Mouse (Mus musculus): ENCODE results near the gene Stk40. TPM values are rescaled to one million over a fixed set of nuclear protein-coding genes. Genes with fewer than 3 reads are reported as not detected.
A peak's percentile ranks its signal among the peaks of the same experiment; 100 is the strongest.

The Stk40 gene
- polyA plus RNA-seq, 1 experiment from 2014 or later: 49.0 TPM

DNA sequence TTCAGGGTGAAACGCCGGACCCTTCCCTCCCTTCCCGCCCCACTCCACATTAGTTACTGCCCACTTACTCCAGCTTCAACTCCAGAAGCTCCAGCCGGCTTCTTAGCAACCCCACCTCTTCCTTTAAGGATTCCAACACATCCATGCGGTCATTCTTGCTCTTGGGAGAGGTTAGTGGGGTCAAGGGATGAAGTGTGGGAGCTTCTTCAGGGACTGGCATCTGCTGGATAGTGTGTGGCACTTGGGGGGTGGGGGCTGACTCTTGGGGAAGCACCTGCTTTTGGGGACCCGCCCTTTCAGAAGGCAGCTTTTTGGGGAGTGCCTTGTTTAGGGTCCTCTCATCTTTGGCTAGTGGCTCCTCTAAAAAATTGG is 47.2 kb downstream of the Stk40 start:
- Histone ChIP-seq H3K9me3 (no peaks in the 10 kb centered on the region), H3K27me3 (peaks cover 49% of the 10 kb centered on the region), H3K4me3 (no peak overlapping the region), H3K36me3 (no peaks in the 10 kb centered on the region), H3K27ac (replicated peaks) (no peak overlapping the region), H3K4me1 (peaks cover 21% of the 10 kb centered on the region), H3K9ac (replicated peaks) (no peak overlapping the region), H3K4me2 (replicated peaks) (no peak overlapping the region)
- ATAC-seq (ENCODE audit: low FRiP score, low read depth): no peak
- 74% methylated on average over 6 of the region's 6 CpGs for WGBS

DNA sequence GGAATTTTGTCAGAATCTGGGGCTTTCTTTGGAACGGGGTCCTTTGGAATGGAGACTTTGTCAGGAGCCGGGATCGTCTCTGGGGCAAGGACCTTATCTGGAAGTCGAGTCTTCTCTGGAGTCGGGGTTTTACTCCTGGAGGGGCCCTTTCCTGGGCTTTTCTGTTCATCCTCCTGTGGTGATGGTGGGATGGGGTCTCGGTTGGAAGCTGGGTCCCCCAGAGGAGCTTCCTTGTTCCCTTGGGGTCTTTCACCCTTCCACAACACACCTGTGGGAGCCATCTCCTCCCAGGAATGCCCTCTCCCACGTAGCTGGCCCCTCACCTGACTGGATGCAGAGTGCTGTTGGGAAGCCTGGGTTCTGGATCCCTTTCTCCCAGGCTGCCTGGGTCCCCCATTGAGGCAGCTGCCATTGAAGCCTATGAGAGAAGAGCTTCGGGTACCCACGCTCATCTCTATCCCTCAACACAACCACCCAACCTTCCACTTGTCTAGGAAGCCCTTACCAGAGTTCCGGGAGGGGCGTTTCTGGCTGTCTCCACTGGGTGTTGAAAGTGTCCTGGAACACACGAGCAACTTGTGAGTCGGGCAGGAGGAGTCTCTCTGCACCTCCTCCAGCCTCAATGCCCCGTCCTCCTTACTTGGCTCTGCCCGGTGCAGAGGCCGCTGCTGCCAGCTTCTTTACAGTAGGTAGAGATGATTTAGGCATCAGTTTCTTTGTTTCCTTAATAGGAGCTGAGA is 48.1 kb downstream of the Stk40 start:
- ATAC-seq (ENCODE audit: low FRiP score, low read depth): no peak
- Histone ChIP-seq H3K36me3 (no peaks in the 10 kb centered on the region), H3K4me2 (replicated peaks) (no peak overlapping the region), H3K27me3 (peaks cover 44% of the 10 kb centered on the region), H3K9ac (replicated peaks) (no peak overlapping the region), H3K27ac (replicated peaks) (no peak overlapping the region), H3K4me1 (peaks cover 21% of the 10 kb centered on the region), H3K4me3 (no peak overlapping the region), H3K9me3 (no peaks in the 10 kb centered on the region)
- WGBS: 84% methylated on average over 16 of the region's 16 CpGs

DNA sequence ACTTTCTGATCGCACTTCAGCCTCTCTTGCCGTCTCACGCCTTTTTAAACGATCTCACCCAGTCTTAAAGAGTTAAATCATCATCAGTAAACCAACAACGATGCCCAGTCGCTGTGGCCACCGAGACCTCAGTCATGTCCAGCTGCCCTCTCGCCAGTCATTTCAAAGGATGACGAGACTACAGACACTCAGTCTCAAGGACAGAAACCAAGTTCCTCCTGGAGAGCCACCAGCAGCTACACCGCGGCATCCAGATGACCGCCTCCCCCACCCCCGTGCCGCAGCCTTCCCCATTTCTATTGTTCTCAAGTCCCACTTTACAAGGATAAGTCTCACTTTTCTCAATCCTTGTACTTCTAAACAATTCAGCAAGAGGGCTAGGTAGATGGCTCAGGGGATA is 49.1 kb downstream of the Stk40 start:
- Histone ChIP-seq H3K9me3 (no peaks in the 10 kb centered on the region), H3K4me2 (replicated peaks) (no peak overlapping the region), H3K27me3 (peaks cover 36% of the 10 kb centered on the region), H3K36me3 (no peaks in the 10 kb centered on the region), H3K4me1 (peaks cover 16% of the 10 kb centered on the region), H3K4me3 (no peak overlapping the region), H3K9ac (replicated peaks) (no peak overlapping the region), H3K27ac (replicated peaks) (no peak overlapping the region)
- 58% methylated on average over 14 of the region's 14 CpGs for WGBS
- no peak for ATAC-seq (ENCODE audit: low FRiP score, low read depth)

DNA sequence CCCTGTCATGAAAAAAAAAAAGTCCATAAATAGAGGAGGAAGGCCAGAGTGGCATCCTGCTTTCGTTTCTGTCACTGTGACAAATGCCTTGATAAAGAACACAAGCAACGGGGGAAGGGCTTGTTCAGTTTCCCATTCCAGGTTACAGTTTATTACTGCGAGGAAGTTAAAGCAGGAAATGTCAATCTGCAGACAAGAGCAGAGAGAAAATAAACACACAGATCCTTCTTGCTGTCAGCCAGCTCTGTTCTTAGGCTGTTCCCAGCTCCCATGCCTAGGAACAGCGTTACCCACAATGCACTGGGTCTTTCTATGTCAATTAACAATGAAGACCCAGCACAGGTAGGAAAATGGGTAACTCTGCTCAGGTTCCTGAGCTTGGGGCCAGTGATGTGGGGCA is 51.4 kb downstream of the Stk40 start:
- Histone ChIP-seq H3K27ac (replicated peaks) (peak overlapping the region; percentile 54), H3K27me3 (peaks cover 13% of the 10 kb centered on the region), H3K4me1 (no peaks in the 10 kb centered on the region), H3K36me3 (no peaks in the 10 kb centered on the region), H3K4me3 (no peak overlapping the region), H3K9ac (replicated peaks) (no peak overlapping the region), H3K4me2 (replicated peaks) (no peak overlapping the region), H3K9me3 (no peaks in the 10 kb centered on the region)
- WGBS: 70% methylated on average over 4 of the region's 4 CpGs
- no peak for ATAC-seq (ENCODE audit: low FRiP score, low read depth)

DNA sequence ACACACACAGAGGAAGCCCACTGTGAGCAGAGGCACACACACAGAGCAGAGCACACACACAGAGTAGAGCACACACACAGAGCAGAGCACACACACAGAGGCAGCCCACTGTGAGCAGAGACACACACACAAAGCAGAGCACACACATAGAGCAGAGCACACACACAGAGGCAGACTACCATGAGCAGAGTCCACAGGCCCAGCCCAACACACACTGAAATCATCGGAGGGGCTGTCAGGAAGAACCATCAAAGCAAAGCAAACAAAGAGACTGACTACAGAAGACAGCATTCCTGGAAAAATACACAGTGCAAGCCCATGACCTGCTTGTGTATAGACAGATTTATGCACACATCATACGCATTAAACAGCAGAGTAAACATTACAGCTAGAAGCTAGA is 52.1 kb downstream of the Stk40 start:
- Histone ChIP-seq H3K36me3 (no peaks in the 10 kb centered on the region), H3K9me3 (no peaks in the 10 kb centered on the region), H3K4me3 (no peak overlapping the region), H3K27me3 (peaks cover 6% of the 10 kb centered on the region), H3K9ac (replicated peaks) (no peak overlapping the region), H3K4me2 (replicated peaks) (no peak overlapping the region), H3K27ac (replicated peaks) (peak overlapping the region; percentile 54), H3K4me1 (no peaks in the 10 kb centered on the region)
- WGBS: 61% methylated on average over 2 of the region's 2 CpGs
- no peak for ATAC-seq (ENCODE audit: low FRiP score, low read depth)

DNA sequence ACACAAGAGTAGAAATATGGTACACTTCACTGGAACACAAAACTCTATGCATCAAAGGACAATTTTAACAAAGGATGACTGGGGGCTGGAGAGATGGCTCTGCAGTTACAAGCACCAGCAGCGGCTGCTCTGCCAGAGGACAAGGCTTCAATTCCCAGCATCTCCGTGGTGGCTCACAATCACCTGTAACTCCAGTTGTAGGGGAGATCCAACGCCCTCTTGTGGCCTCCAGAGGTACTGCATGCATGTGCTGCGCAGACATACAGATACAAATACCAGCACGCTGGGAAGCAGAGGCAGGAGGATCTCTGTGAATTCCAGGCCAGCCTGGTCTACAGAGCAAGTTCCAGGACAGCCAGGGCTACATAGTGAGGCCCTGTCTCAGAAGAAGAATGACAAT is 52.9 kb downstream of the Stk40 start:
- no peak overlapping the region for H3K27ac ChIP-seq (replicated peaks)
- H3K9me3 ChIP-seq: no peaks in the 10 kb centered on the region
- no peaks in the 10 kb centered on the region for H3K36me3 ChIP-seq
- no peak overlapping the region for H3K4me2 ChIP-seq (replicated peaks)
- ATAC-seq (ENCODE audit: low FRiP score, low read depth): no peak
- 54% methylated on average over 5 of the region's 5 CpGs for WGBS
- H3K4me3 ChIP-seq: no peak overlapping the region
- H3K27me3 ChIP-seq: no peaks in the 10 kb centered on the region; the same call in 1 of the 2 replicates
- H3K9ac ChIP-seq (replicated peaks): no peak overlapping the region
- no peaks in the 10 kb centered on the region for H3K4me1 ChIP-seq

DNA sequence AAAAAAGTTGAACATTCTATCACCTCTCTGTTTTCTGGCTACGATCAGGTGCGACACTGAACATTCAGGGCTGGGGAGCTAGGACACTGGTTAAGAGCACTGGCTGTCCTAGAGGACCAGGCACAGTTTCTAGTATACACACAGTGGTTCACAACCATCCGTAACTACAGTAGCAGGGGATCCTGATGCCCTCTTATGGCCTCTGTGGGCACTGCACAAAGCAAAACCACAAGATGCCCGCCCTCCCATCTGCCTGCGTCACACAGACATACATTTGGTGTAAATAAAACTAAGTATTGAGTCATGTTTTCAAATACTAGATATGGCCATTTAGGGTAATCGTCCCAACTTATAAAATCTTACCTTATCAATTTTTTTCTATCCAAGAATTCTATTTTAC is 53.8 kb downstream of the Stk40 start:
- Histone ChIP-seq H3K27me3 (0 out of 2 replicates have a peak, but pooled peaks cover 7% of the 10 kb centered on the region), H3K4me1 (peaks cover 3% of the 10 kb centered on the region), H3K27ac (replicated peaks) (no peak overlapping the region), H3K9ac (replicated peaks) (no peak overlapping the region), H3K9me3 (no peaks in the 10 kb centered on the region), H3K4me2 (replicated peaks) (no peak overlapping the region), H3K36me3 (no peaks in the 10 kb centered on the region), H3K4me3 (no peak overlapping the region)
- 92% methylated on average over 6 of the region's 6 CpGs for WGBS
- ATAC-seq (ENCODE audit: low FRiP score, low read depth): no peak

DNA sequence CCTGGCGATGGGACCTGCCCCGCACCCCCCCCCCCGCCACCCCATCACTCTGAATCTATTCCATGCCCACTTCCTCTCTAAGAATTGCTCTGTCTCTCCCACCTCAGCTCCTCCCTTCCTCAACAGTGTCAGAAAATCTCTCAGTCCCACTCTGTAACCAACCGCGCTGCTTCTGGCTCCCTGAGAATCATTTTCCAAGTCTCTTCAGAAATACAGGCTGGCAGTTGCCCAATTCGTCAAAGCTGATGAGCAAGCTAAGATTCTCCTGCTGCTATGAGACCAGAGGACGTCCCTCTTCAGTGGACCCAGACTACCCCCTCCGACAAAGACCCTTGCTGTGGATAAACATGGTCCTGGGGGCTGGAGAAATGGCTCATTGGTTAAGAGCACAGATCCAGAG is 55.7 kb downstream of the Stk40 start:
- Histone ChIP-seq H3K9ac (replicated peaks) (no peak overlapping the region), H3K9me3 (no peaks in the 10 kb centered on the region), H3K4me2 (replicated peaks) (no peak overlapping the region), H3K27me3 (0 out of 2 replicates have a peak, but pooled peaks cover 7% of the 10 kb centered on the region), H3K27ac (replicated peaks) (no peak overlapping the region), H3K4me3 (no peak overlapping the region), H3K36me3 (no peaks in the 10 kb centered on the region), H3K4me1 (peaks cover 12% of the 10 kb centered on the region)
- WGBS: 76% methylated on average over 7 of the region's 8 CpGs
- ATAC-seq (ENCODE audit: low FRiP score, low read depth): no peak

DNA sequence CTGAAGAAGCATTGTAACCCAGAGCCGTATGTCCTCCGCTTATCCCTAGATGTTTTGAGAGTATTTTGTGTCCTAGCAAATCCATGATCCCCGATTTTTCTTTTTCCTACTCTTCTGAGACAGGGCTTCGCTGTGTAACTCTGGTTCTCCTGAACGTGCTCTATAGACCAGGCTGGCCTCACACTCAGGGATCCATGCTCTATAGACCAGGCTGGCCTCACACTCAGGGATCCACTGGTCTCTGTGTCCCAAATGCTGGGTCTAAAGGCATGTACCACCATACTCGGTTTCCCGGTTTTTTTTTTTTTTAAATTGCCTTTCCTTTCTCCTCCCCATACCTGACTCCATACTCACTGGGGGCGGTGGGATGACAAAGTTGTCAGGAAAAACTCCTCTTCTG is 57.2 kb downstream of the Stk40 start:
- Histone ChIP-seq H3K9ac (replicated peaks) (no peak overlapping the region), H3K27me3 (0 out of 2 replicates have a peak, but pooled peaks cover 7% of the 10 kb centered on the region), H3K9me3 (no peaks in the 10 kb centered on the region), H3K27ac (replicated peaks) (no peak overlapping the region), H3K4me1 (peaks cover 12% of the 10 kb centered on the region), H3K36me3 (peaks cover 6% of the 10 kb centered on the region), H3K4me2 (replicated peaks) (no peak overlapping the region), H3K4me3 (no peak overlapping the region)
- ATAC-seq (ENCODE audit: low FRiP score, low read depth): no peak
- 86% methylated on average over 8 of the region's 8 CpGs for WGBS

DNA sequence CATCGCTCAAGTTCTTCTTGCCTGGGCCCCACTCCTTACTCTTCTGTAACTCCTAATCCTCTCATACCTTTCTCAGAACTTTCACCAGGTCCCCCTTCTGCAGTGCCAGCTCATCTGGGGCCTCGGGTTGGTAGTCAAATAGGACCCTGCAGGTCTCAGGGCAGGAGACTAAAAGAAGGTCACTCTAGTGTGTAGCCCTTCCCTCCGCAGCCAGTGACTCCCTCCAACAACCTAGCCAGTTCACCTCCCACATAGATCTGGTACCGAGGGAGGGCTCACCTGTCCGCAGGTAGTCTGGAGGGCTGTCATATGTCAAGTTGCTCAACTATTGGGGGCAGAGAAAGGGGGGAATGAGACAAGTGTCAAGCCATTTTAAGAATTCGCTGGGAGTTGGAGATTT is 57.7 kb downstream of the Stk40 start:
- Histone ChIP-seq H3K9me3 (no peaks in the 10 kb centered on the region), H3K36me3 (peaks cover 11% of the 10 kb centered on the region), H3K27me3 (0 out of 2 replicates have a peak, but pooled peaks cover 7% of the 10 kb centered on the region), H3K4me2 (replicated peaks) (no peak overlapping the region), H3K4me3 (no peak overlapping the region), H3K27ac (replicated peaks) (no peak overlapping the region), H3K4me1 (peaks cover 12% of the 10 kb centered on the region), H3K9ac (replicated peaks) (no peak overlapping the region)
- no peak for ATAC-seq (ENCODE audit: low FRiP score, low read depth)
- WGBS: 89% methylated on average over 6 of the region's 6 CpGs

DNA sequence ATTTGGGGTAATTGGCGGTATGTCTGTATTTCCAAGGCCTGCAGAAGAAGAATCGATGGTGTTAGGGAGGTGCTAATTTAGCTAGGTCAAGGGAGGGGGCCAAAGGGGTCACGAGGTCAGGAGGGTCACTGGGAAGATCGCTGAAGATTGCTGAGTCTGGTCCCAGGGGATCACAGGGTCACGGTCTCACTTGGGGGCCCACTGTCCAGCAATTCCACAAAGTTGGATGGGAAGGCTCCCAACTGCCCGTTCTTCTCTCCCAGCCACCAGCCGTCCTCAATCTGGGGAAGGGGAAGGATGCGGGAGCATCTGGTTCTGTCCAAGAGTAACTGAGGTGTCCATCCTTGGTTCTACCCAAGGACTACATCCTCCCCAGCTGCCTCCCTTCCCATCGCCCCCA is 58.2 kb downstream of the Stk40 start:
- H3K36me3 ChIP-seq: peaks cover 16% of the 10 kb centered on the region
- peak overlapping the region; percentile 57 for H3K9ac ChIP-seq (replicated peaks)
- ATAC-seq (ENCODE audit: low FRiP score, low read depth): no peak
- H3K4me2 ChIP-seq (replicated peaks): peak overlapping the region; percentile 82
- H3K9me3 ChIP-seq: no peaks in the 10 kb centered on the region
- 0 out of 2 replicates have a peak, but pooled peaks cover 7% of the 10 kb centered on the region for H3K27me3 ChIP-seq
- 65% methylated on average over 9 of the region's 9 CpGs for WGBS
- H3K4me3 ChIP-seq: peak overlapping the region; percentile 46
- H3K4me1 ChIP-seq: peaks cover 12% of the 10 kb centered on the region
- H3K27ac ChIP-seq (replicated peaks): no peak overlapping the region

DNA sequence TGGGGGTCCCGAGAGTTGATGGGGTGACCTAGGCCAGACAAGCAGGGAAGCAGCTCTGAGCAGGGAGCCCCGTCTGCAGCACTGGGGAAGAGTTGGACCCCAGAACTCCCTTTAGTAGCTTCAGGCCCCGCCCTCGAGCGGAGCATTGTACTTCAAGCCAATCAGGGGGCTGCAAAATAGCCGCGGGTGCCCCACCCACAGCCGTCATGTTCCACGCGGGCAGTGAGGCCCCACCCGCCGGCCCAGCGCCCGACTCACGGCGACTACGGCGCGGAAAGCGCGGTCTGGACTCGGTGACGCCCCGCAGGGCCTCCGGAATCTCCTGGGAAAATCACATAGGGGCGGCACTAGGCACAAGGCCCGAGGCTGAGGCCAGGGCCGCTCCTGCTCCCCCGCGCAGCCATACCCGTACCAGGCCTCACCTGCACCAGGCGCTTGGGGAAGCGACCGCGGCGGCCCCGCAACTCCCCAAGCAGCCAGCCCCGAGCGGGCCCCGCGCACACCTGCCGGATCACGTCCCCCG is 58.8 kb downstream of the Stk40 start:
- peak; percentile 87 for ATAC-seq (ENCODE audit: low FRiP score, low read depth)
- Histone ChIP-seq H3K4me2 (replicated peaks) (peak overlapping the region; percentile 82), H3K9ac (replicated peaks) (peak overlapping the region; percentile 57), H3K9me3 (no peaks in the 10 kb centered on the region), H3K36me3 (peaks cover 22% of the 10 kb centered on the region), H3K27ac (replicated peaks) (no peak overlapping the region), H3K4me1 (peaks cover 12% of the 10 kb centered on the region), H3K4me3 (peak overlapping the region; percentile 46), H3K27me3 (0 out of 2 replicates have a peak, but pooled peaks cover 7% of the 10 kb centered on the region)
- under 1% methylated on average over 44 of the region's 44 CpGs for WGBS
